Mouse (Mus musculus): ENCODE measurements around the gene U2af1.
"Not testable (repeated sequence)": the region's sequence is repeated elsewhere in the genome, so short reads cannot be mapped to it uniquely, and the experiment has no call there.

The U2af1 gene

GRCm38 (mm10) chr17:31658468-31659185, at the start of gene U2af1:
U2af1 (minus strand) TSS chr17:31658892.
- DNase-seq: peak; percentile 98 to 99

GRCm38 (mm10) chr17:31705271-31706020, 46.8 kb upstream of the U2af1 start:
- DNase-seq: peak in 1 of 2 experiments; percentile 20

GRCm38 (mm10) chr17:31703276-31703980, 44.7 kb upstream of the U2af1 start:
- DNase-seq: no peak

GRCm38 (mm10) chr17:31698347-31698746, 39.7 kb upstream of the U2af1 start:
- DNase-seq: no peak

GRCm38 (mm10) chr17:31695356-31695755, 36.7 kb upstream of the U2af1 start:
- DNase-seq: not testable (repeated sequence)

GRCm38 (mm10) chr17:31694949-31695348, 36.3 kb upstream of the U2af1 start:
- no peak for DNase-seq

- no peak for DNase-seq
Measured at GRCm38 (mm10) chr17:31694023-31694376, 35.3 kb upstream of the U2af1 start.

- DNase-seq: peak; percentile 85 to 88
Measured at GRCm38 (mm10) chr17:31693330-31694022, 34.8 kb upstream of the U2af1 start.

- DNase-seq: no peak
Measured at GRCm38 (mm10) chr17:31692918-31693317, 34.2 kb upstream of the U2af1 start.

GRCm38 (mm10) chr17:31689606-31690005, 30.9 kb upstream of the U2af1 start:
- no peak for DNase-seq

- peak in 1 of 2 experiments; percentile 33 for DNase-seq
Measured at GRCm38 (mm10) chr17:31688112-31688511, 29.4 kb upstream of the U2af1 start.

- DNase-seq: peak; percentile 62 to 76
Measured at GRCm38 (mm10) chr17:31686225-31686564, 27.5 kb upstream of the U2af1 start.

GRCm38 (mm10) chr17:31685514-31686224, 27.0 kb upstream of the U2af1 start:
- peak; percentile 88 to 92 for DNase-seq

- no peak for DNase-seq
Measured at GRCm38 (mm10) chr17:31680450-31680849, 21.8 kb upstream of the U2af1 start.

- DNase-seq: no peak
Measured at GRCm38 (mm10) chr17:31677507-31677906, 18.8 kb upstream of the U2af1 start, which contains the start of gene Cryaa. Cryaa (plus strand) TSS chr17:31677807.

- DNase-seq: no peak
Measured at GRCm38 (mm10) chr17:31674426-31674825, 15.7 kb upstream of the U2af1 start.

- DNase-seq: no peak
Measured at GRCm38 (mm10) chr17:31672279-31672678, 13.6 kb upstream of the U2af1 start.

- no peak for DNase-seq
Measured at GRCm38 (mm10) chr17:31671698-31672097, 13.0 kb upstream of the U2af1 start.

GRCm38 (mm10) chr17:31670163-31670562, 11.5 kb upstream of the U2af1 start:
- DNase-seq: no peak

- DNase-seq: no peak
Measured at GRCm38 (mm10) chr17:31668306-31668705, 9.6 kb upstream of the U2af1 start.

- peak; percentile 91 to 93 for DNase-seq
Measured at GRCm38 (mm10) chr17:31664760-31665159, 6.1 kb upstream of the U2af1 start.

GRCm38 (mm10) chr17:31662855-31663254, 4.2 kb upstream of the U2af1 start:
- DNase-seq: peak in 1 of 2 experiments; percentile 29

All from kidney, postnatal 4 days (tissue).